Mouse (Mus musculus) brain, embryonic 18.5 days (tissue): ENCODE measurements around the gene Gm42791.

Experiments used
- DNase-seq: peaks from one replicate; pipeline ENCODE4 v3.0.0-alpha.2; 2012; ENCODE audit warnings: low read depth, low spot score

The Gm42791 gene

DNA sequence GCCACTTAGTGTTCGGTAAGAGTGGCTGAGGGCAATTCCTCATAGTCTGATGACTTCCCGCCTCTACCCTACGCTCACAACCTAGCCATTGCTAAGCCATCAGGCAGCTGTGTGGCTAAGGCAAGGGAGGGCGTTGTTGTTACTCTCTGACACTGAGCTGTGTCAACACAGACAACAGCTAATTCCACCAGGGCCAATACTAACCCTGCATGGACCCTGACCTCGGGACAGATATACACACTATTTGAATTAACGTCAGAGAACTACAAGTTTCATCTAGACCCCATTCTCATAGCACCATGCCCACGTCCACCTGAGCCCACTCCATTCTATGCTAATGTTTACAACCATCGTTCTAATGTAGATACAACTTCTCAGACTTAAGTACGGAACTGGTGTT lies 70.9 kb downstream of the Gm42791 start:
- DNase-seq = no peak

GRCm38 (mm10) chr5:148923408-148923807 lies 71.5 kb downstream of the Gm42791 start:
- no peak for DNase-seq

GRCm38 (mm10) chr5:148922773-148923172 lies 72.2 kb downstream of the Gm42791 start:
- no peak for DNase-seq

DNA sequence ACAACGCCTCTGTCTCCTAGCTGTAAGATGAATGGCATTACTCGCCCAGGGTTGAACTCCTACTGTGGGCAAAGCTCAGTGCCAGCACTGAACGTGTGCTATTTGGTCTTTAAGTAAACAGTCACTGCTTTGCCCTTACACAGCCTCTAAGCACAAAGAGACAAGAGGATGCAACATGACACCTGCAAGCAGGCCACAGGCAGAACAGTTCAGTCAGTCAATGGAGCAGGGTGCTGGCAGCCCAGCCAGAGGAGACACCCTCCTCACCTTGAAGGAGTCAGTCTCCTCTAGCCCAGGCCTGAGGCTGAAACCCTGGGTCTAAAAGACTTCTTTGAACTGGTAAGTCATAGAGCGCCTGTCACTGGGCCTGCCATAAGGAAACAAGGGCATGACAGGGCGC lies 76.9 kb downstream of the Gm42791 start:
- no peak for DNase-seq

GRCm38 (mm10) chr5:148916775-148917174 lies 78.2 kb downstream of the Gm42791 start:
- DNase-seq = no peak

- no peak for DNase-seq
Measured at GRCm38 (mm10) chr5:148912262-148912661, 82.7 kb downstream of the Gm42791 start.

DNA sequence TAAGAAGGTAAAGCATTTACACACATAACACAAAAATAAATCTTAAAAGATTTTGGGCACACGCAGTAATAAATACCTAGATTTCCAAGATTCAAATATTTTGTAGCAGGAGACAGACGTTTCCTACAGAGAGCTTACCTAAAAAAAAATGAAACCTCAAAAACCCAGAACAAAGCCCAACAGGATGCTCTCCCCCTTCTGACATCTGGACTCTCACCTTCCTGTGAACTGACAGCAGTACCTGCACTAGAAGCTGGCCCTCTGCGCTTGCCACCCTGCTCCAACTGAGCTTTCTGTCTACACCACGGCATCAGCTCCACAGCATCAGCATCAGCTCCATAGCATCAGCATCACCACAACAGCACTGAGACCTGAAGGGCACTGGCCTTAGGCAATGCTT lies 84.9 kb downstream of the Gm42791 start:
- no peak for DNase-seq

GRCm38 (mm10) chr5:148909402-148909801 lies 85.5 kb downstream of the Gm42791 start:
- DNase-seq = no peak

GRCm38 (mm10) chr5:148909057-148909395 lies 85.9 kb downstream of the Gm42791 start:
- no peak for DNase-seq

GRCm38 (mm10) chr5:148908191-148909056 lies 86.5 kb downstream of the Gm42791 start:
- no peak for DNase-seq

DNA sequence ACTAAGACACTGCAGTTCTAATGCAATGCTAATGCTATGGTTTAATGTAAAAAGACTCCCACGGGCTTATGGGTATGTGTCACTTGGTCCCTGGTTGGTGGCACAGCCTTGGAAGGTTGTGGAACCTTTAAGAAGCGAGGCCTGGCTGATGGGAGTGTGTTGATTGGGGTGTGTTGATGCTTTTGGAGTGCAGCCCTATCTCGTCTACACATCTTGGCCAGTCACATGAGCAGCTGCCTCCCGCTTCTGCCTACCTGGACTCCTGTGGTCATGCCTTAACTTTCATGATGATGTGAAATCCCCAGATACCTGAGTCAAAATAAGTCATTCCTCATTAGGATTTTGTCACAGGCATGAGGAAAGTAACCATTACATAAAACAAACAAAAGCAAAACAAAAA lies 88.6 kb downstream of the Gm42791 start:
- DNase-seq = no peak

DNA sequence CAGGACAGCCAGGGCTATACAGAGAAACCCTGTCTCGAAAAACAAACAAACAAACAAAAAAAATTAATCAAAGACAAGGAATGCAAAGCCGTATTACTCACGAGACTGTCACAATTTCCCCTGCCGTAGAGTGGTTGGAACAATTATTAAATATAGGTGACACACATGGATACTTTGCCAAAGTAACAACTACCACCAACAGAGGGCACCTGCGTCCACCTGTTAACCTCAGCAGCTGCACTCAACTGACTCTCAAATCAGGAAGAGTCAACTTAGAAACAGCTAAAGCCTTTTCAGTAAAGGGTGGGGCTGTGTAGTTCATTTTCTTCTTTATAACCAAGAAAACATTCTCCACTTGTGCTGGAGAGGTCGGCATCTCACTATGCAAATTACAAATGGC lies 90.1 kb downstream of the Gm42791 start:
- DNase-seq = no peak

DNA sequence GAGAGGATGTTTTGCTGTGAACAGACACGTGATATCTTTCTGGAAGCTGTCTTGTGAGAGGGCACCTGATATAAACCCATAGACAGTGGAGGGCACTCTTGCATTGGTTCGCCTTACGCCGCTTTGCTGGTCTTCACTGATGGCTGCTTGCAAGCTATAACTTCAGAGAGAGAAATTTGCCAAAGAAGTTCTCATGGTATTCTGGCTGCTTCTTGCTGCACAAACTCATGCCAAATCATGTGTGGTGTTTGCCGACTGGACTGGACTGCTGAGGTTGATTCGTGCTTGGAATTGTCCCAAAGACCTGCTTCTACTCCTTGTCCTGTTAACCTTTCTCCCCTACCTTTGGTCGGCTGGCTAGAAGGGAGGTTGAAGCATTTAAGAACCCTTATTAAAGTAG lies 95.6 kb downstream of the Gm42791 start:
- no peak for DNase-seq

- DNase-seq = no peak
Measured at GRCm38 (mm10) chr5:148897941-148898417, 97.0 kb downstream of the Gm42791 start.

DNA sequence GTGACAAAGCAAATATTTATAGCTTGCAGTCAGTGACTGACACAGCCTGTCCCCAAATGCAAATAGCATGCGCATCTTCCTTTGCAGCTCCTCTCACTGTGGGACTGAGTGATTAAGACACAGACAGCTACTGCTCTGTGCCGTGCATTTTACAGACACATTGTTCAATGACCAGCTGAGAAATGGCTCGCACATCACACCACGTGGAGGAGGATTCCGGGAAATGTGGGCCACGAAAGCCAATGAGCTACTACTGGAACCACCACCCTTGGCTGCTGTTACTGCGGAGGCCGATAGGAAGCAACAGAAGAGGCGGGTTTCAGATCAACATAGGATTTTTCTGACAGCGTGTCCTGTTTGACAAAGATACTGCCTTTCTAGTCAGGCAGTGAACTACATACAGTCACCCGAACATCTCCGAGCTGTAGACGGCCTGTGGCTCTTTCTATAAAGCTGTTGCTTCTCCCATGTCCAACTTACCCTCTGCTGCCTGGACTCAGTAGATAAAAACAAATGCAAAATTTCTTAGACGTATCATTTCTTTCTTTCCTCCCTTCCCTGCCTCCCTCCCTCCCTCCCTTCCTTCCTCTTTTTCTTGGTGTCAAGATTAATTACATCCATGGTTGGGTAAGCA lies 97.8 kb downstream of the Gm42791 start:
- no peak for DNase-seq

DNA sequence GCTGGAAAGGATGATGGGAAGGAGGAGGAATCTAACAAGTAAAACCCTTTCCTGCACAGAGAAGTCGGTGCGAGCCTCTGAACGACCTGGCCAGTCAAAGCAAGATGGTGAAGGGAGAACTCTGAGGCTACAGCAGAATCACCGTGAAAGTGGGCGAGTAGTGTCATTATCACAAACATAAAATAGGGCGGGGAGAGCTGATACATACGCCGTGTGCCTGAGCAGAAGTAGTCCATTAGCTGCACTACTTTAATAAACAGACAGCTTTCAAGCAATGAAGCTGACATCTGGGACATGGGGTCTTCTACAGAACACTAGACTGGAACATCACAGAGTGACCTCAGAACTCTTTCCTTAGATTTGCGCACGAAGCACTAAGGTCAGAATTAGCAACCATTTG lies 98.4 kb downstream of the Gm42791 start:
- DNase-seq = no peak

GRCm38 (mm10) chr5:148895833-148896232 lies 99.1 kb downstream of the Gm42791 start:
- DNase-seq = no peak

GRCm38 (mm10) chr5:148895034-148895433 lies 99.9 kb downstream of the Gm42791 start:
- no peak for DNase-seq

- no peak for DNase-seq
Measured at GRCm38 (mm10) chr5:148890237-148890636, 104.7 kb downstream of the Gm42791 start.

- DNase-seq = no peak
Measured at GRCm38 (mm10) chr5:148888032-148888431, 106.9 kb downstream of the Gm42791 start.

GRCm38 (mm10) chr5:148885821-148886609 lies 108.9 kb downstream of the Gm42791 start:
- no peak for DNase-seq

- no peak for DNase-seq
Measured at GRCm38 (mm10) chr5:148883671-148884070, 111.3 kb downstream of the Gm42791 start.
